ENCODE assay signal across 14 mouse cellular contexts in genomic region chr13:110138644-110139043, GRCm38 (mm10).
"Had no signal": no experiment of that assay in that cellular context is flagged by ENCODE, and none has a peak within 500 bp of the region (broad histone marks: within the 10 kb centered on the region; RNA-seq: fewer than 3 reads in every experiment).

No protein-coding gene starts in this region.

- H3K9me3 ChIP-seq: limb, embryonic 10.5 days; liver, embryonic 15.5 days; midbrain, embryonic 12.5 days had no signal

- H3K4me1 ChIP-seq: limb, embryonic 10.5 days; liver, embryonic 15.5 days; midbrain, embryonic 12.5 days had no signal

- DNase-seq: kidney, adult 18-20 months; kidney, postnatal 10 days; kidney, postnatal 4 days; lung, adult 2 months; retina, postnatal 1 day; spleen, adult 18-20 months; thymus, adult 2 months; thymus, postnatal 25 days had no signal

- H3K4me3 ChIP-seq: left cerebral cortex, adult 2 months; limb, embryonic 10.5 days; liver, embryonic 15.5 days; midbrain, embryonic 12.5 days had no signal

- H3K9ac ChIP-seq: liver, embryonic 15.5 days; midbrain, embryonic 12.5 days had no signal

- H3K4me2 ChIP-seq: liver, embryonic 11.5 days; liver, embryonic 15.5 days; midbrain, embryonic 12.5 days had no signal

- H3K36me3 ChIP-seq: limb, embryonic 10.5 days; liver, embryonic 15.5 days; midbrain, embryonic 12.5 days had no signal

- ATAC-seq: lung, postnatal 0 days had no signal

- H3K27ac ChIP-seq: left cerebral cortex, adult 2 months; limb, embryonic 10.5 days; liver, embryonic 15.5 days; midbrain, embryonic 12.5 days had no signal

- H3K27me3 ChIP-seq: liver, embryonic 15.5 days; midbrain, embryonic 12.5 days had no signal
